Mouse (Mus musculus) liver, embryonic 11.5 days (tissue): ENCODE data around the gene Rbfox2. TPM values are rescaled to one million over a fixed set of nuclear protein-coding genes. Genes with fewer than 3 reads are reported as not detected.

Source experiments
- ATAC-seq: fragments of 200-750 bp; cut with Nextera tagmentation; replicated peaks from 2 replicates; pipeline ENCODE4 v1.8.0; 2017; ENCODE audit warnings: moderate number of reproducible peaks, mild to moderate bottlenecking, moderate TSS enrichment, moderate library complexity; ENCODE audit not compliant: low FRiP score
- DNase-seq: peaks from one replicate; pipeline ENCODE4 v3.0.0-alpha.2; 2017; ENCODE audit warnings: low spot score
- H3K27ac ChIP-seq: fragments of 300-500 bp; sonication (generic); 2 replicates; pipeline ENCODE4 v1.5.1; 2014; ENCODE audit warnings: mild to moderate bottlenecking, low read depth, low read length, control low read depth
- H3K27me3 ChIP-seq: fragments of 300-500 bp; sonication (generic); replicated peaks from 2 replicates; pipeline ENCODE4 v1.6.1; 2014; ENCODE audit warnings: low read length, mixed read lengths; ENCODE audit not compliant: control insufficient read depth, insufficient read depth
- H3K36me3 ChIP-seq: fragments of 300-500 bp; sonication (generic); 2 replicates; pipeline ENCODE4 v1.6.1; 2014; ENCODE audit warnings: mild to moderate bottlenecking, low read length, moderate library complexity, mixed read lengths; ENCODE audit not compliant: control insufficient read depth, insufficient read depth
- H3K4me1 ChIP-seq: fragments of 300-500 bp; sonication (generic); replicated peaks from 2 replicates; pipeline ENCODE4 v1.6.1; 2014; ENCODE audit warnings: low read length, mixed read lengths; ENCODE audit not compliant: control insufficient read depth, insufficient read depth
- H3K4me2 ChIP-seq: fragments of 300-500 bp; sonication (generic); 2 replicates; pipeline ENCODE4 v1.6.1; 2014; ENCODE audit warnings: mild to moderate bottlenecking, control low read depth, moderate library complexity
- H3K4me3 ChIP-seq: fragments of 300-500 bp; sonication (generic); 2 replicates; pipeline ENCODE4 v1.5.1; 2014; ENCODE audit warnings: low read depth, low read length, control low read depth
- H3K9ac ChIP-seq: fragments of 300-500 bp; sonication (generic); 2 replicates; pipeline ENCODE4 v1.6.1; 2014; ENCODE audit warnings: low read depth, low read length, control low read depth
- H3K9me3 ChIP-seq: fragments of 300-500 bp; sonication (generic); 2 replicates; pipeline ENCODE4 v1.6.1; 2016; ENCODE audit warnings: low read length, inconsistent platforms, mixed read lengths; ENCODE audit not compliant: control insufficient read depth
- WGBS: fragments of 180-500 bp; shearing (Covaris S2); extraction: QIAGEN DNeasy Blood & Tissue Kit; methylation state at CpG from one replicate; pipeline ENCODE4 v1.1.7; 2014; 5-methylcytosine and 5-hydroxymethylcytosine counted together
- polyA plus RNA-seq: library from polyadenylated mRNA; unstranded; fragments of >200 nt; fragmentation: Nextera tagmentation; extraction: Ambion mirVana; gene quantifications from 2 replicates; pipeline ENCODE4 v1.2.1, GENCODE M21; 2014

The Rbfox2 gene
- polyA plus RNA-seq, 1 experiment from 2014 or later: 26.6 TPM

DNA sequence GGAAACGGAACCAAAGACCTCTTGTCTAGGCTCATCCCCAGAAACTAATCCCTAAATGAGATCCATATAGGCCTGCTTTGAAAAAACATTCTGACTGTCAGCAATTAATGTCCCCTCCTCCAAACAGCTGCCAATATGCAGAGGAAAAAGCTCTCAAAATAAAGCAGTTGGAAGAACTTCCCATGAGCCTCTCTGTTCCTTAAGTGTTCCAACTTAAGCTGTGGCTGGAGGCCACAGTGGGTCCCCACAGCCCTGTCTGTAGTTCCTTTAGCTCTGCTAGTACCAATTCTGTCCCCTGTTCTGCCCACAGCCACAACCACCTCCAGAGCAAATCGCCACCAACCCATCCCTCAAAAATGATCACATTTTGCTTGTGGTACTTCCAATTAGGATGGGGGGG is 10.2 kb downstream of the Rbfox2 start:
- no peak overlapping the region for H3K27ac ChIP-seq
- H3K27me3 ChIP-seq: no peaks in the 10 kb centered on the region
- no peak overlapping the region for H3K4me3 ChIP-seq
- H3K9ac ChIP-seq: no peak overlapping the region
- H3K4me1 ChIP-seq: peaks cover 14% of the 10 kb centered on the region
- H3K4me2 ChIP-seq: no peak overlapping the region
- ATAC-seq (no peak), DNase-seq (no peak)
- no peaks in the 10 kb centered on the region for H3K9me3 ChIP-seq
- WGBS: 84% methylated on average over 2 of the region's 2 CpGs
- H3K36me3 ChIP-seq: no peaks in the 10 kb centered on the region

DNA sequence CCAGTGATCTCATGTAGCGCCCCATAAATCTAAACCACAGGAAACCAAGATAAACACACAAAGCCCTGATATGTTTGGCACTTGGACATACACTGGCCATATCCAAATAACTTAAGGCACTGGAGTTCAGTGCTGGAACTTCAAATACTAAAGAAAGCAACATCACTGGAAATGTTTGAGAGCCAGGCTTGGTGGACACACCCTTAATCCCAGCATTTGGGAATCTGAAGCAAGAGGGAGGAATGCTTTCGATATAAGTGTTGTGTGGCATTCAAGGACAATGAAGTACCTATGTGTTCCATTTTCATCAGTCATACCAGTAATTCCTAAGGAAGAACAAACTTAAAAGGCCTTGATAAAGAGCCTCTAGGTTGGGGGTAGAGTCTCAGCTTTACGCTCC is 13.3 kb downstream of the Rbfox2 start:
- H3K9me3 ChIP-seq: no peaks in the 10 kb centered on the region
- 80% methylated on average over 3 of the region's 3 CpGs for WGBS
- H3K4me2 ChIP-seq: no peak overlapping the region
- ATAC-seq: no peak
- H3K4me3 ChIP-seq: no peak overlapping the region
- H3K27ac ChIP-seq: no peak overlapping the region
- peaks cover 9% of the 10 kb centered on the region for H3K4me1 ChIP-seq
- H3K27me3 ChIP-seq: no peaks in the 10 kb centered on the region
- no peaks in the 10 kb centered on the region for H3K36me3 ChIP-seq
- no peak overlapping the region for H3K9ac ChIP-seq
- no peak for DNase-seq

DNA sequence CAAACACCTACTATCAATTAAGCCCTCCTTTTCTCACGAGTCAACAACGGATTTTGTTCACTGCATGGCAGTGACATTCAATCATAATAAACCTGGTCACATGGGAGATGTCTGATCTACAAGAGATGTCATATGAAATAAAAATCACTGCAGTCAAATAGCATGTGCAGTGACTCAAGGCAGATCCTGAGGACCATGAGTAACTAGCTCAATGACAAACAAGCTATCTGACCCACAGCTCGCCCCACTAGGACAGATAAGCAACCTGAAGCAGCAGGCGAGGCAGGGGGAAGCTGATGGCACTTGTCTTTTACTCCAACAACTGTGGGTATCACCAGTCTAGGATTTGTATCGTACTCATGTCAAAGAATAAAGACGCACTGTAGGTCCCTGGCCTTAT is 14.4 kb downstream of the Rbfox2 start:
- Histone ChIP-seq H3K9ac (no peak overlapping the region), H3K4me1 (peaks cover 9% of the 10 kb centered on the region), H3K4me2 (no peak overlapping the region), H3K27me3 (no peaks in the 10 kb centered on the region), H3K27ac (no peak overlapping the region), H3K9me3 (no peaks in the 10 kb centered on the region), H3K4me3 (no peak overlapping the region), H3K36me3 (no peaks in the 10 kb centered on the region)
- ATAC-seq: no peak
- 62% methylated on average over 6 of the region's 6 CpGs for WGBS
- DNase-seq: no peak

DNA sequence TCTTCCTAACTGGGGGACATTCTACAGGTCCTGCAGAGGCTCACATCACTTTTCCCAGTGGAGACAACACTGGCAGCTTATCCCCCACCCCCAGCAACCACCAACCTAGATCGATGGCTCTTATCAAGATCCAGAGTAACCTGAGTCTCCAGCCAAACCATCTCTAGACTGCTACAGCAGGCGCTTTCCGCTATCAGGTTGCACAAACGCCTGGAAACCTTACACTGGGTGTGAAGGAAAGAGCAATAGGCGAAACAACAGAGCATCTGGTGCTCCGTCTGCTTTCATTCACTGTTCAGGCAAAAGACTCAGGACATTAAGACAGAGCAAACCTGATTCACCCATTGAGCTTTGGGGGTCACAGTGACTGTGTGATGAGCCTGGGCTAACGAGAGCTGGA is 15.3 kb downstream of the Rbfox2 start:
- no peaks in the 10 kb centered on the region for H3K9me3 ChIP-seq
- no peak overlapping the region for H3K4me3 ChIP-seq
- H3K4me1 ChIP-seq: peaks cover 9% of the 10 kb centered on the region
- no peaks in the 10 kb centered on the region for H3K27me3 ChIP-seq
- 46% methylated on average over 7 of the region's 7 CpGs for WGBS
- no peaks in the 10 kb centered on the region for H3K36me3 ChIP-seq
- ATAC-seq (no peak), DNase-seq (no peak)
- H3K4me2 ChIP-seq: no peak overlapping the region
- no peak overlapping the region for H3K27ac ChIP-seq
- H3K9ac ChIP-seq: no peak overlapping the region

DNA sequence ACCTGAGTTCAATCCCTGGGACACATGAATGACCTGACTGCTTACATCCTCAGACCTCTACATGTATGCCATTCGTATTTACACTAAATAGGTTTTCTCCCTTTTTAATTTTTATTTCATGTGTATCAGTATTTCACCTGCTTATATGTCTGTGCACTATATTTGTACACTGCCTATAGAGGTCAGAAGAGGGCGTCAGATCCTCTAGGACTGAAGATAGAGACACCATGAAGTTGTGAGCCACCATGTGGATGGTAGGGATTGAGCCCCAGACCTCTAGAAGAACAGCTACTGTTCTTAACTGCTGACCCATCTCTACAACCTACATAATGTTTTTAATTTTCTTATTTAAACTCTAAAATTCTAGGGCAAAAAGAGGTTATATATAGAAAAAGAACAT is 16.5 kb downstream of the Rbfox2 start:
- no peak overlapping the region for H3K27ac ChIP-seq
- no peaks in the 10 kb centered on the region for H3K36me3 ChIP-seq
- H3K27me3 ChIP-seq: no peaks in the 10 kb centered on the region
- no peaks in the 10 kb centered on the region for H3K9me3 ChIP-seq
- H3K4me2 ChIP-seq: no peak overlapping the region
- no peak for ATAC-seq
- peaks cover 9% of the 10 kb centered on the region for H3K4me1 ChIP-seq
- 59% methylated on average over 2 of the region's 2 CpGs for WGBS
- H3K4me3 ChIP-seq: no peak overlapping the region
- no peak for DNase-seq
- no peak overlapping the region for H3K9ac ChIP-seq

DNA sequence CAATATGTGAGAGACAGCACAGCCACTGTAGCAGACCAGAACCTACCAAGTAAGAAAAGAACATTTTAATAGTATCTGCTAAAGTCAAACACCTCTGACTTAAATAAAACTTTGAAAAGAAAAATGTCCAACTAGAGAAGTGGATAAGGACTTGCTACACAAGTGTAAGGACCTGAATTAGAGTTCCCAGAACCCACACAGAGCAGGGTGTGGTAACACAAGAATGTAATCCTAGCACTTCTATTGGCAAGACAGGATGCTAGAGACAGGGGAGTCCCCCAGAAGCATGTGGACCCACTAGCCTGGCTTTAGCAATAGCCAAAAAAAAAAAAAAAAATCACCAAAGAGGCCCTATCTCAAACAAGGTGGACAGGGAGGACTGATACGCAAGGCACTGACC is 26.7 kb downstream of the Rbfox2 start:
- no peak overlapping the region for H3K4me3 ChIP-seq
- no peaks in the 10 kb centered on the region for H3K9me3 ChIP-seq
- DNase-seq: no peak
- no peak overlapping the region for H3K9ac ChIP-seq
- WGBS: 83% methylated on average over 1 of the region's 1 CpGs
- no peak for ATAC-seq
- H3K4me1 ChIP-seq: no peaks in the 10 kb centered on the region
- no peaks in the 10 kb centered on the region for H3K27me3 ChIP-seq
- H3K36me3 ChIP-seq: no peaks in the 10 kb centered on the region
- H3K27ac ChIP-seq: no peak overlapping the region
- H3K4me2 ChIP-seq: no peak overlapping the region

DNA sequence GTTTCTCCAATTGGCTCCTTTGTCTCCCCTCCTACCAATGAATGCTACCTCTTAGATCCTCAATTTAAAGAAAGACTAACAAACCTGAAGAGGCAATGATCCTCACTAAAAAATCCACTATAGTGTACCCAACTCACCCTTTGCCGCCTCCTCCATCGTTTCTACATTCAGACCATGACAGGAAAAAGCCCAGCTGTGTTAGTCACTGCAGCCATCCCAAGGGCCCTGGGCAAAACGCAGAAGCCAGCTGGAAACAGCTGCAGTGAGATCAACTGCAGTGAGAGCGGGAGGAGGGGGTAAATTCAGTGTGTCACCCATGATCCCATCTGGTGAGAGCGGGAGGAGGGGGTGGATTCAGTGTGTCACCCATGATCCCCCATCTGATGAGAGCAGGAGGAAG is 28.0 kb downstream of the Rbfox2 start:
- ATAC-seq (no peak), DNase-seq (no peak)

DNA sequence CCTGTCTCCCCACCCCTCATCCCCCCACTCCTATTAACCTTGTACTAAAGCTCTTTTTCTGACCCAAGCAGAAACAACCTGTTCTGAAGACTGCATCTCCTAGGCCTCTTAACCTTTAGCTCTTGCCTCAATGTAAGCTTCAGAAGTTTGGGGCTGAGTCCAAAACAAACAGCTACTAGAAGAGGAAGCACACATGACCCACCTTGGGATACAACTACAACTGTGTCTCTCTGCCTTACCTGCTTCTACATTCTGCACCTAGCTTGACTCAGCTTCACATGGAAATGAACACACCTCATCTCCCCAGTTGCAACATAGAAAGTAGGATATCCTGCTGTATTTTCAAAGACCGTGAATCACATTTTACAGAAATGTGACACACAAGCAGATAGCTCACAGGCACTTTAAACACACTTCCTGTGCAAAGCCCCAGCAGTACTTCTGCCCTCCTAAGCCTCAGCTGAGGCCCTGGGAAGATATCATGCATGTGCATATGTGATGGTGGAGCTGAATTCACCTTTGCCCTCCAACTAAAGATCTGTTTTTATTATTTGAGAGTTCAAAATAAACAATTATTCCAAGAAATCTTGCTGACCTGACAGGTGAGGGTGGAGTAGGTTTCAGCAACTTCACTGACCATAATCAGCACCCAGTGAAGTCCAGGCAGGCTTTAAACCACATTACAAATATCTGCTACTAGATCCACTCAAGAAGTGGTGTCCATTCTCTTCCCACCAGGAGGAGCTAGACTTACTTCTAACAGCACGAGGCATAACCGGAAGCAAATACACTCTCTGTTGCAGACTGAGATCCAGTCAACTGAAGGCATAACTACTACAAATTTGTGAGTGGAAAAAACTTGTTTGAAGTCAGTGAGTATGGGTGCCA is 29.7 kb downstream of the Rbfox2 start:
- H3K27ac ChIP-seq: no peak overlapping the region
- no peaks in the 10 kb centered on the region for H3K27me3 ChIP-seq
- H3K4me3 ChIP-seq: no peak overlapping the region
- H3K4me2 ChIP-seq: no peak overlapping the region
- ATAC-seq (no peak), DNase-seq (no peak)
- H3K9ac ChIP-seq: no peak overlapping the region
- H3K9me3 ChIP-seq: no peaks in the 10 kb centered on the region
- WGBS: 47% methylated on average over 3 of the region's 3 CpGs
- H3K36me3 ChIP-seq: no peaks in the 10 kb centered on the region
- H3K4me1 ChIP-seq: no peaks in the 10 kb centered on the region

More for the DNA sequence above, 28.0 kb downstream of the Rbfox2 start:
- Histone ChIP-seq H3K4me3 (no peak overlapping the region), H3K36me3 (no peaks in the 10 kb centered on the region), H3K4me1 (no peaks in the 10 kb centered on the region), H3K27ac (no peak overlapping the region), H3K4me2 (no peak overlapping the region), H3K27me3 (no peaks in the 10 kb centered on the region), H3K9ac (no peak overlapping the region), H3K9me3 (no peaks in the 10 kb centered on the region)
- WGBS: 73% methylated on average over 5 of the region's 5 CpGs

DNA sequence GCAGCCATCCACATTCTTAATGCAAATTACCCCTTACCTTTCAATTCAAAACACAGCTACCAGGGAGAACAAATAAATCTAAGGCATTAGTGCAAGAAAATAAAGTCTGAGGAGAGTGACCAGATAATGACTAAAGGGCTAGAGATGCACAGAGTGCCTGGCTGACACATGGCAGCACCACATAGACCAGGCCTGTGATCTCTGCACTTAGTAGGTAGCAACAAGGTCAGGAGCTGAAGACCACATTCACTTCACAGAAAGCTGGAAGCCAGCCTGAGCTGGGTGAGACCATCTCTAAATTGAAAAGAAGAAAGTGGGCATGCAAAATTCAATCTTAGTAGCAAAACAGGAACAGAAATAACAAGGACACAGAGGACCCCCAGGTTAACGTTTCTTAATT is 30.5 kb downstream of the Rbfox2 start:
- Histone ChIP-seq H3K4me1 (no peaks in the 10 kb centered on the region), H3K27me3 (no peaks in the 10 kb centered on the region), H3K9me3 (no peaks in the 10 kb centered on the region), H3K27ac (no peak overlapping the region), H3K9ac (no peak overlapping the region), H3K4me2 (no peak overlapping the region), H3K4me3 (no peak overlapping the region), H3K36me3 (no peaks in the 10 kb centered on the region)
- 76% methylated on average over 1 of the region's 1 CpGs for WGBS
- DNase-seq: no peak
- ATAC-seq: no peak
